Mouse (Mus musculus) erythroblast, embryonic 14.5 days (primary cell): Measurements from ENCODE around the gene Apln. TPM values are rescaled to one million over a fixed set of nuclear protein-coding genes. Genes with fewer than 3 reads are reported as not detected.

Experiments
- H3K27me3 ChIP-seq: 2 replicates; pipeline ENCODE4 v1.6.1; 2012; ENCODE audit warnings: inconsistent platforms; ENCODE audit not compliant: control insufficient read depth
- H3K36me3 ChIP-seq: 2 replicates; pipeline ENCODE4 v1.6.1; 2012; ENCODE audit warnings: mild to moderate bottlenecking, inconsistent platforms; ENCODE audit not compliant: control insufficient read depth
- H3K4me1 ChIP-seq: 2 replicates; pipeline ENCODE4 v1.6.1; 2012; ENCODE audit warnings: inconsistent platforms; ENCODE audit not compliant: control insufficient read depth
- H3K4me3 ChIP-seq: replicated peaks from 2 replicates; pipeline ENCODE3; 2012; ENCODE audit warnings: moderate library complexity, mild to moderate bottlenecking, inconsistent platforms
- H3K9me3 ChIP-seq: 2 replicates; pipeline ENCODE4 v1.6.1; 2012; ENCODE audit warnings: low read length, inconsistent platforms, mixed read lengths; ENCODE audit not compliant: control insufficient read depth
- GATA1 ChIP-seq: IDR thresholded peaks from 2 replicates; pipeline ENCODE4 v1.6.1; 2012; ENCODE audit warnings: low read length, inconsistent platforms, mixed read lengths
- TAL1 ChIP-seq: IDR thresholded peaks from 3 replicates; pipeline ENCODE4 v1.6.1; 2012; ENCODE audit warnings: low read length, inconsistent platforms, mixed read lengths
- polyA plus RNA-seq: library from polyadenylated mRNA; stranded (reverse); fragments of >175 nt; gene quantifications from 2 replicates; pipeline ENCODE4 v1.2.3, GENCODE M21; 2012

Apln gene
- polyA plus RNA-seq, 1 experiment, result not detected

GRCm38 (mm10) chrX:47992606-47993005, 42.0 kb downstream of the Apln start:
- Histone ChIP-seq H3K4me3 (no peak overlapping the region), H3K27me3 (no peaks in the 10 kb centered on the region), H3K4me1 (no peaks in the 10 kb centered on the region), H3K36me3 (no peaks in the 10 kb centered on the region), H3K9me3 (no peaks in the 10 kb centered on the region)
- TF ChIP-seq TAL1, result no peak
- no peak for TF ChIP-seq GATA1

DNA sequence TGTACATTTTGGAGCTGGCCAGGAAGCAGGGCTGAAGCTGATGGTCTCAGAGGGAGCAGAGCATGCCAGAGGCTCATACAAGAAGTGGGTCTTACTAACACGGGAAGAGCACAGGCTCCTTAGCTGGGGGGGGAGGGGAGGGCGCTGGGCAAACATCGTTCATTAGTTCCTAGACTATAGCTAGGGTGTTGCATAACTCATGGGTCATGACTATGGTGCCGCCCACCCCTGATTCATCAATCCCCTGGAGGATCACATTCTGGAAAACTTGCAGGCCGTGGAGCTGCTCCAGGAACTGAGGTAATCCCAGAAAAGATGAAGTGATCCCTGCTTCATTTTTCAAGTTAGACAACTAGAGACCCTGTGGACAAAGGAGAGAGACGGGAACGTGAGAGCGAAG, 46.6 kb downstream of the Apln start:
- no peaks in the 10 kb centered on the region for H3K27me3 ChIP-seq
- H3K9me3 ChIP-seq, result no peaks in the 10 kb centered on the region
- no peak overlapping the region for H3K4me3 ChIP-seq
- no peak for TF ChIP-seq GATA1
- no peaks in the 10 kb centered on the region for H3K36me3 ChIP-seq
- no peaks in the 10 kb centered on the region for H3K4me1 ChIP-seq

DNA sequence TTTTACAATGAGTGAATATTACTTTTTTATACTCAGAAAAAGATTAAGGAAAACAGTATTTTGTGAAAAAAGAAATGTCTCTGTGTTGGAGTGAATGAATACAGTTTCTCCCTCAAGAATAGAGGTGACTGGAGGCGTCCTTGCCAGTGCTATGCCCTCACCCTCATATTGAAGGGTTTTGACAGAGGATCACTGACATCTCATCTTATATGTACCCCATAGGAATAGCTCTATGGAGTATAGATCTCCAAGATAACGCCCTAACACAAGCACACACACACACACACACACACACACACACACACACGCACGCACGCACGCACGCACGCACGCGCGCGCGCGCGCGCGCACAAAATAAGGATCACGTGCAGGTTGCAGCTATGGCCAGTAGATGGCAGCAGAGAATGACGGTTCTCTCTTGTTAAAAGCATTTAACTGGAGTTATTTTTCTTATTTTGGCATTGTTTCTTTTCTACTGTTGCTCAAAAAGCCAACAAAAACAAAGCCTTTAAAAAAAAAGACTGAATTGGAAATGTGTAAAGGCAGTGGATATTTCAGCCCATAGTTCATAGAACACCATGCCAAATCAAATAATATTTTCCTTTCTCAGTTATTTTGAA, 49.5 kb downstream of the Apln start:
- TF ChIP-seq GATA1 (no peak), TAL1 (no peak)

GRCm38 (mm10) chrX:47977078-47977477, 57.6 kb downstream of the Apln start:
- TF ChIP-seq TAL1 (no peak), GATA1 (no peak)

More for the DNA sequence above, 49.5 kb downstream of the Apln start:
- Histone ChIP-seq H3K36me3 (no peaks in the 10 kb centered on the region), H3K27me3 (no peaks in the 10 kb centered on the region), H3K4me3 (no peak overlapping the region), H3K9me3 (no peaks in the 10 kb centered on the region), H3K4me1 (no peaks in the 10 kb centered on the region)

GRCm38 (mm10) chrX:47976551-47976950, 58.1 kb downstream of the Apln start:
- no peak for TF ChIP-seq GATA1
- no peak for TF ChIP-seq TAL1
- Histone ChIP-seq H3K9me3 (no peaks in the 10 kb centered on the region), H3K36me3 (no peaks in the 10 kb centered on the region), H3K4me1 (no peaks in the 10 kb centered on the region), H3K27me3 (no peaks in the 10 kb centered on the region), H3K4me3 (no peak overlapping the region)

More at GRCm38 (mm10) chrX:47977078-47977477, 57.6 kb downstream of the Apln start:
- H3K9me3 ChIP-seq, result no peaks in the 10 kb centered on the region
- no peak overlapping the region for H3K4me3 ChIP-seq
- no peaks in the 10 kb centered on the region for H3K4me1 ChIP-seq
- H3K27me3 ChIP-seq, result no peaks in the 10 kb centered on the region
- no peaks in the 10 kb centered on the region for H3K36me3 ChIP-seq

Other genes starting within 250 kb of the Apln start
- not detected in 2 replicates for gene Smarca1, start 141.9 kb downstream of the Apln start, polyA plus RNA-seq
- 0.02 and 0.03 TPM in 2 replicates for gene Ocrl, start 122.5 kb downstream of the Apln start, polyA plus RNA-seq
- not detected in 2 replicates for gene Xpnpep2, start 73.9 kb upstream of the Apln start, polyA plus RNA-seq
- gene Sash3, start 111.6 kb upstream of the Apln start, polyA plus RNA-seq, result 0.05 and 0.09 TPM in 2 replicates
- gene Zdhhc9, start 174.0 kb upstream of the Apln start, polyA plus RNA-seq, result 0.29 and 0.30 TPM in 2 replicates
- gene Utp14a, start 222.0 kb upstream of the Apln start, polyA plus RNA-seq, result 0.34 and 0.51 TPM in 2 replicates